Mouse (Mus musculus) intestine, embryonic 14.5 days (tissue): ENCODE results near the gene Apba1. TPM values are rescaled to one million over a fixed set of nuclear protein-coding genes. Genes with fewer than 3 reads are reported as not detected.

Experiments
- ATAC-seq: fragments of 200-750 bp; cut with Nextera tagmentation; replicated peaks from 2 replicates; pipeline ENCODE4 v1.8.0; 2017; ENCODE audit warnings: low read depth, moderate number of reproducible peaks, moderate TSS enrichment, moderate library complexity; ENCODE audit not compliant: low FRiP score, low TSS enrichment
- DNase-seq: peaks from one replicate; pipeline ENCODE4 v3.0.0-alpha.2; 2018; ENCODE audit warnings: low spot score
- H3K27ac ChIP-seq: fragments of 300-500 bp; sonication (generic); 2 replicates; pipeline ENCODE4 v1.5.1; 2014; ENCODE audit warnings: low read depth, mild to moderate bottlenecking, control low read depth
- H3K27me3 ChIP-seq: fragments of 300-500 bp; sonication (generic); replicated peaks from 2 replicates; pipeline ENCODE4 v1.6.1; 2014; ENCODE audit warnings: low read length, control low read depth; ENCODE audit not compliant: control insufficient read depth, insufficient read depth
- H3K36me3 ChIP-seq: fragments of 300-500 bp; sonication (generic); 2 replicates; pipeline ENCODE4 v1.6.1; 2014; ENCODE audit warnings: low read length, control low read depth; ENCODE audit not compliant: control insufficient read depth, insufficient read depth
- H3K4me1 ChIP-seq: fragments of 300-500 bp; sonication (generic); replicated peaks from 2 replicates; pipeline ENCODE4 v1.6.1; 2014; ENCODE audit warnings: low read length, control low read depth, mixed read lengths; ENCODE audit not compliant: control insufficient read depth, insufficient read depth
- H3K4me2 ChIP-seq: fragments of 300-500 bp; sonication (generic); 2 replicates; pipeline ENCODE4 v1.6.1; 2014; ENCODE audit warnings: low read length
- H3K4me3 ChIP-seq: fragments of 300-500 bp; sonication (generic); 2 replicates; pipeline ENCODE4 v1.5.1; 2014; ENCODE audit warnings: low read depth, low read length, control low read depth, mixed read lengths
- H3K9ac ChIP-seq: fragments of 300-500 bp; sonication (generic); 2 replicates; pipeline ENCODE4 v1.6.1; 2014; ENCODE audit warnings: mild to moderate bottlenecking, low read length
- H3K9me3 ChIP-seq: fragments of 300-500 bp; sonication (generic); 2 replicates; pipeline ENCODE4 v1.6.1; 2016; ENCODE audit warnings: low read length, control low read depth; ENCODE audit not compliant: control insufficient read depth
- WGBS: fragments of 180-500 bp; shearing (Covaris S2); extraction: QIAGEN DNeasy Blood & Tissue Kit; methylation state at CpG from one replicate; pipeline ENCODE4 v1.1.7; 2014; 5-methylcytosine and 5-hydroxymethylcytosine counted together
- polyA plus RNA-seq: library from polyadenylated mRNA; unstranded; fragments of >200 nt; fragmentation: Nextera tagmentation; extraction: Ambion mirVana; gene quantifications from 2 replicates; pipeline ENCODE4 v1.2.1, GENCODE M21; 2014

Apba1 gene
- polyA plus RNA-seq, 1 experiment from 2014 or later: 0.77 TPM

DNA sequence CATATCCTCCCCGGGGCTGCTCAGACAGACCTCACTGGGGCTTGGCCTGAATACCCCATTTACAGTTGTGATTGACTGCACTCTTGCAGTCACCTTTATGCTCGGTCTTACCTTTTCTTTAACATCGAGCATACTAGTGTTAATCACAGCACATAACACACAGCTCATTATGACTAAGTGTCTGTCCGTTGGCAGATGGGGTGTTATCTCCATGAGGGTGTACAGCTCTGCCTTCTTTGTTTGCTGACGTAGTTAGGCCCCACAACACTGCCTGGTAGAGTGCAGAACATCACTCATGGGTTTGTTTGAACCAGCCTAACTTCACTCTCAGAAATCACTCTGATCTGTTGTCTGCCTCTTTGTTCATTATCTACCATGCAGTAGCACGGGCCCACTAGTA lies 33.9 kb downstream of the Apba1 start:
- Histone ChIP-seq H3K36me3 (no peaks in the 10 kb centered on the region), H3K27me3 (no peaks in the 10 kb centered on the region), H3K27ac (no peak overlapping the region), H3K4me2 (no peak overlapping the region), H3K9me3 (no peaks in the 10 kb centered on the region), H3K4me3 (no peak overlapping the region), H3K4me1 (no peaks in the 10 kb centered on the region), H3K9ac (no peak overlapping the region)
- DNase-seq (no peak), ATAC-seq (no peak)
- WGBS: 87% methylated on average over 6 of the region's 6 CpGs

- 93% methylated on average over 3 of the region's 3 CpGs for WGBS
- ATAC-seq (no peak), DNase-seq (no peak)
- Histone ChIP-seq H3K4me1 (no peaks in the 10 kb centered on the region), H3K27ac (no peak overlapping the region), H3K4me2 (no peak overlapping the region), H3K9me3 (no peaks in the 10 kb centered on the region), H3K36me3 (no peaks in the 10 kb centered on the region), H3K9ac (no peak overlapping the region), H3K4me3 (no peak overlapping the region), H3K27me3 (no peaks in the 10 kb centered on the region)
Observed at GRCm38 (mm10) chr19:23794491-23794890, 35.8 kb downstream of the Apba1 start.

GRCm38 (mm10) chr19:23795156-23795555 lies 36.5 kb downstream of the Apba1 start:
- H3K9ac ChIP-seq: no peak overlapping the region
- no peak overlapping the region for H3K27ac ChIP-seq
- 79% methylated on average over 4 of the region's 4 CpGs for WGBS
- no peak overlapping the region for H3K4me2 ChIP-seq
- H3K4me3 ChIP-seq: no peak overlapping the region
- no peaks in the 10 kb centered on the region for H3K9me3 ChIP-seq
- no peak for ATAC-seq
- no peaks in the 10 kb centered on the region for H3K4me1 ChIP-seq
- no peaks in the 10 kb centered on the region for H3K27me3 ChIP-seq
- no peaks in the 10 kb centered on the region for H3K36me3 ChIP-seq
- DNase-seq: no peak

DNA sequence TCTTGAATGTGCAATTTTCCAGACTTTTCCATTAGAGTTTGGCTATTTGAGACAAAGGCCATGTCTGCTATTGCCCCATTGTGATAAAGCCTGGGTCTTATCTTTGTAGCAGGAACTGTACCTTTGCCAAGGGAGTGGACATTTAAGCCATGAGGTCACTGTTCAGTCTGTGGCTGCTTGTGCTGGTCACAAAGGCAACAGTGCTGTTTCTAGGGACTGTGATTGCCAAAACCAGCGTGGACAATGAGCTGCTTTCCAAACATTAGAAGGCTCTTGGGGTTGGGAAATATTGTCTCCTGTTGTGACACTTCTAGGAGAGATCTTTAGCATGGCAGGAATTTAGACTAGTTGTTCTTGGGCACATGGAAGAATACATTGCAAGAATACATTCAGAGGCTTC lies 42.5 kb downstream of the Apba1 start:
- no peak for ATAC-seq
- DNase-seq: no peak
- Histone ChIP-seq H3K4me2 (no peak overlapping the region), H3K4me1 (no peaks in the 10 kb centered on the region), H3K9ac (no peak overlapping the region), H3K27ac (no peak overlapping the region), H3K27me3 (no peaks in the 10 kb centered on the region), H3K9me3 (no peaks in the 10 kb centered on the region), H3K36me3 (no peaks in the 10 kb centered on the region), H3K4me3 (no peak overlapping the region)
- 67% methylated on average over 1 of the region's 1 CpGs for WGBS

GRCm38 (mm10) chr19:23803221-23803870 lies 44.7 kb downstream of the Apba1 start:
- 75% methylated on average over 4 of the region's 4 CpGs for WGBS
- H3K4me2 ChIP-seq: no peak overlapping the region
- no peaks in the 10 kb centered on the region for H3K27me3 ChIP-seq
- no peak for DNase-seq
- H3K36me3 ChIP-seq: no peaks in the 10 kb centered on the region
- H3K27ac ChIP-seq: no peak overlapping the region
- H3K4me1 ChIP-seq: 0 out of 2 replicates have a peak, but pooled peaks cover 3% of the 10 kb centered on the region
- no peak overlapping the region for H3K9ac ChIP-seq
- no peak for ATAC-seq
- H3K4me3 ChIP-seq: no peak overlapping the region
- H3K9me3 ChIP-seq: no peaks in the 10 kb centered on the region

DNA sequence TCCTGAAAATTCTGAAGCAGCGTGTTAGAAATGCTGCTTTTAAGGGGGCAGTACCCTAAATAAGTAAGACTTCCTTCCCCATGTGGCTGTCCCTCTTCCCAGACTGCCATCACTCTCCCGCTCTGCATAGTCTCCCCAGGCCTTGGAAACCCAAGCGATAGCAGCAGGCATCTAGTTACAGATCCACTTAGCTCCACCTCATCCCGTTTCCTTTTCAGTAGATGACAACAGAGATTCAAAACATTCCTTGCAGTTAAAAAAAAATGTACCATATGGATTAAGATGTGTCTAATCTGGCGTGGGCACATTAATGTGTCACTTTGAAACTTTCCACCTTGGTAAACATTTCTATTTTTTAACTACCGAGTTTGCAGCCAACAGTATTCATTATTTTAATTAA lies 48.1 kb downstream of the Apba1 start:
- H3K4me1 ChIP-seq: 0 out of 2 replicates have a peak, but pooled peaks cover 3% of the 10 kb centered on the region
- WGBS: 50% methylated on average over 6 of the region's 6 CpGs
- H3K4me2 ChIP-seq: no peak overlapping the region
- H3K27me3 ChIP-seq: no peaks in the 10 kb centered on the region
- no peak overlapping the region for H3K27ac ChIP-seq
- no peak overlapping the region for H3K9ac ChIP-seq
- DNase-seq (no peak), ATAC-seq (no peak)
- no peaks in the 10 kb centered on the region for H3K36me3 ChIP-seq
- H3K9me3 ChIP-seq: no peaks in the 10 kb centered on the region
- H3K4me3 ChIP-seq: no peak overlapping the region

- Histone ChIP-seq H3K4me3 (no peak overlapping the region), H3K4me1 (0 out of 2 replicates have a peak, but pooled peaks cover 3% of the 10 kb centered on the region), H3K27me3 (no peaks in the 10 kb centered on the region), H3K9ac (no peak overlapping the region), H3K27ac (no peak overlapping the region), H3K36me3 (no peaks in the 10 kb centered on the region), H3K9me3 (no peaks in the 10 kb centered on the region), H3K4me2 (no peak overlapping the region)
- ATAC-seq (no peak), DNase-seq (no peak)
- WGBS: 76% methylated on average over 8 of the region's 8 CpGs
Observed at GRCm38 (mm10) chr19:23807371-23807770, 48.7 kb downstream of the Apba1 start.

DNA sequence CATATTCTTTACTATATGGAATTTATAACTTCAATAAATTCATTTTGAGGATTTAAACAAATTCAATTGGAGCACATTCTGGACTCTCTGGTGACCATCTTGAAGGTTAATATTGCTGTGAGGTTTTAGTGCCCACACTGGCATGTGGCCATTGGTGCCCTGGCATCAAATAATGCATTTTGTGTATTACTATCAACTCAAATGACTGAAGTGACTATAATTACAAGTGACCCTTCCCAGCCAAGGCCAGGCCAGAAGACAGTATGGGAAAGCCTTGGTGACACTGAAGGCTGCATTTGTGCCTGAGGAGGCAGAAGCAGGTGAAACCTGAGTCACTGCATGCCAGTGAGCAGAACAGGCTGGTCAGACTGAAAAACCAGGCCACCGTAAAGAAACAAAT lies 50.5 kb downstream of the Apba1 start:
- 89% methylated on average over 1 of the region's 1 CpGs for WGBS

DNA sequence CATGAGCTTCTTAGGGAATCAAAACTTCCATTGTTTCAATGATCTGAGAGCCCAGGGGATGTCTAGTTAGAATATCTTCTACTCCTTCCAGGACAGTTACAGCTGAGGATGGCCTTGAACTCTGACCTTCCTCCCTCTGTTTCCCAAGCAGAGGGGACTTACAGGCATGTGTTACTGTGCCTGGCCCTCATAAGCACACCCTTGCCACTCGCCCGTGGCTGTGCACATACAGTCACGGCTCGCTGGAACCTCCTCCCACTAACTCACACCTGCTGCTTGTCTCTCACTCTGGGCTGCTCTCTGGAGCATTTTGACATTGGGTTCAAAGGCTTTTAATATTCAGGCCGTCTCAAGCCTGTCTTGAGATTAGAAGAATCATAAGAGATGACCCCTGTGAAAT lies 51.8 kb downstream of the Apba1 start:
- no peaks in the 10 kb centered on the region for H3K9me3 ChIP-seq
- no peak overlapping the region for H3K9ac ChIP-seq
- no peaks in the 10 kb centered on the region for H3K36me3 ChIP-seq
- no peak for DNase-seq
- H3K4me3 ChIP-seq: no peak overlapping the region
- H3K27me3 ChIP-seq: no peaks in the 10 kb centered on the region
- 0 out of 2 replicates have a peak, but pooled peaks cover 3% of the 10 kb centered on the region for H3K4me1 ChIP-seq
- ATAC-seq: no peak
- no peak overlapping the region for H3K27ac ChIP-seq
- H3K4me2 ChIP-seq: no peak overlapping the region
- 88% methylated on average over 5 of the region's 5 CpGs for WGBS

More for the DNA sequence above, 50.5 kb downstream of the Apba1 start:
- H3K9me3 ChIP-seq: no peaks in the 10 kb centered on the region
- 0 out of 2 replicates have a peak, but pooled peaks cover 3% of the 10 kb centered on the region for H3K4me1 ChIP-seq
- H3K36me3 ChIP-seq: no peaks in the 10 kb centered on the region
- no peak overlapping the region for H3K9ac ChIP-seq
- no peaks in the 10 kb centered on the region for H3K27me3 ChIP-seq
- no peak overlapping the region for H3K27ac ChIP-seq
- H3K4me2 ChIP-seq: no peak overlapping the region
- no peak overlapping the region for H3K4me3 ChIP-seq
- ATAC-seq (no peak), DNase-seq (no peak)
